Mouse (Mus musculus) embryonic stem cell, embryonic (primary cell): Measurements from ENCODE around the gene Akr1c19.
"Not testable (repeated sequence)": the region's sequence is repeated elsewhere in the genome, so short reads cannot be mapped to it uniquely, and the experiment has no call there.

Experiments
- CTCF ChIA-PET, 4 experiments: fragments of 300-600 bp in 2 of 4; fragments of 350-600 bp in 2 of 4; sonication (Branson Sonifier 250); formaldehyde crosslinking; loops; one replicate each; lab custom pipeline; 2022; ENCODE audit warnings: inconsistent platforms in 2 of 4; lab: Charles Lee
- POLR2A ChIA-PET, 4 experiments: fragments of 300-600 bp in 2 of 4; fragments of 350-600 bp in 2 of 4; sonication (Branson Sonifier 250); formaldehyde crosslinking; loops; one replicate each; lab custom pipeline; 2022; ENCODE audit warnings: antibody characterized with exemption in 4 of 4, inconsistent platforms in 1 of 4; lab: Charles Lee

The Akr1c19 gene

GRCm38 (mm10) chr13:4257349-4257748, 28.8 kb downstream of the Akr1c19 start:
- ChIA-PET POLR2A (interaction anchor here in 1 of 4 experiments (0.8 kb wide), 1 partner anchor 15 kb away, joined by 4 read pairs; no protein-coding TSS in a partner anchor), CTCF (no interaction called here)

- CTCF ChIA-PET: no interaction called here
- POLR2A ChIA-PET: no interaction called here
These were observed 36.1 kb downstream of the Akr1c19 start for GRCm38 (mm10) chr13:4264612-4265011.

GRCm38 (mm10) chr13:4265047-4265446, 36.5 kb downstream of the Akr1c19 start:
- POLR2A ChIA-PET: no interaction called here
- CTCF ChIA-PET: no interaction called here

GRCm38 (mm10) chr13:4265455-4265854, 37.0 kb downstream of the Akr1c19 start:
- POLR2A ChIA-PET: not testable (repeated sequence)

GRCm38 (mm10) chr13:4270860-4271259, 42.4 kb downstream of the Akr1c19 start:
- ChIA-PET CTCF (no interaction called here), POLR2A (no interaction called here)

More at GRCm38 (mm10) chr13:4265455-4265854, 37.0 kb downstream of the Akr1c19 start:
- CTCF ChIA-PET: not testable (repeated sequence)

GRCm38 (mm10) chr13:4277526-4277925, 49.0 kb downstream of the Akr1c19 start:
- ChIA-PET POLR2A (no interaction called here), CTCF (no interaction called here)

GRCm38 (mm10) chr13:4279284-4279683, 50.8 kb downstream of the Akr1c19 start, which contains the start of gene Akr1c12:
Gene Akr1c12, minus strand, starts transcription at chr13:4279433.
- ChIA-PET CTCF (interaction anchor here in 1 of 4 experiments (1.8 kb wide), 1 partner anchor 169 kb away, joined by 4 read pairs; no protein-coding TSS in a partner anchor), POLR2A (no interaction called here)

- CTCF ChIA-PET: interaction anchor here in 3 of 4 experiments (0.6 to 2.0 kb wide), 6 partner anchors 149 to 870 kb away, joined by 3 to 15 read pairs (median 5); no protein-coding TSS in a partner anchor
- POLR2A ChIA-PET: interaction anchor here in 1 of 4 experiments (1.2 kb wide), 1 partner anchor 171 kb away, joined by 3 read pairs; no protein-coding TSS in a partner anchor
These were observed 53.2 kb downstream of the Akr1c19 start for GRCm38 (mm10) chr13:4281471-4282412.

GRCm38 (mm10) chr13:4296991-4297390, 68.5 kb downstream of the Akr1c19 start:
- CTCF ChIA-PET: no interaction called here
- POLR2A ChIA-PET: no interaction called here
